Comparison of ENCODE assay signal across 7 mouse cellular contexts in the genomic region with DNA sequence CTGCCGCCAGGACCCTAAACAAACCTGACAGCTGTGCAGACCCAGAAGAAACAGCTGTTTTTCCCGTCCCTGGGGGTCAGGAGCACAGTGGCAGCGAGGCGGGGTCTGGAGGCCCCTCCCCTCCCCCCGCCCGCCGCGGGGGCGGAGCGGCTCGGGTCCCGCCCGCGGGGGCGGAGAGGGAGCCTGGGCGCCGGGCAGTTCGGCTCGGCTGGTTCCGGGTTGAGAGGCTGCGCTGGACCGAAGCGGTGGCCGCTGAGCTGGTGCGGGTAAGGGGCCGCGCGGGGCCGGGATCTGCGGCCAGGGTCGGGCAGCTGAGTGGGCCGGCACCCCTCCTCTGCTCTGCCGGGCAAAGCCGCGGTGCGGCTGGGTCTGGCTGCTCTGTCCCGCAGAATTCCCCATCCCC. TPM values are rescaled to one million over a fixed set of nuclear protein-coding genes. Genes with fewer than 3 reads are reported as not detected.
DNase-seq lines count a peak whose midpoint lies in the region; ATAC-seq lines count a peak whose summit lies in the region.

Gene Trim62, plus strand, starts transcription at position 202 of the 403 bp plus-strand sequence.

- DNase-seq in adrenal gland, adult 2 months, result peak; percentile 92
- peak; percentile 85 for DNase-seq in embryo, embryonic 10.5 days (ENCODE audit: low spot score)
- peak; percentile 75 to 83 for DNase-seq in gastrocnemius, postnatal 4 days (ENCODE audit: low spot score in 2 of 2)
- peak; percentile 64 to 77 for DNase-seq in spleen, adult 18-20 months

- H3K27me3 ChIP-seq in intestine, embryonic 16.5 days (replicated peaks; ENCODE audit: control insufficient read depth, insufficient read depth, low read length), result peaks cover 14% of the 10 kb centered on the region; the same call in 1 of the 2 replicates
- no peaks in the 10 kb centered on the region for H3K27me3 ChIP-seq in limb, embryonic 12.5 days
- H3K27me3 ChIP-seq in midbrain, embryonic 13.5 days, result peaks cover 6% of the 10 kb centered on the region; the same call in 1 of the 2 replicates

- peak within 1 kb of the TSS; percentile 99 for H3K4me2 ChIP-seq in intestine, embryonic 16.5 days (ENCODE audit: low read depth, low read length)
- peak within 1 kb of the TSS; percentile 97 for H3K4me2 ChIP-seq in limb, embryonic 12.5 days
- peak within 1 kb of the TSS; percentile 95 for H3K4me2 ChIP-seq in midbrain, embryonic 13.5 days (replicated peaks)

- under 1% methylated on average over 29 of the region's 37 CpGs for WGBS in intestine, embryonic 16.5 days
- WGBS in limb, embryonic 12.5 days, result 2% methylated on average over 28 of the region's 37 CpGs
- under 1% methylated on average over 32 of the region's 37 CpGs for WGBS in midbrain, embryonic 13.5 days

- H3K9ac ChIP-seq in intestine, embryonic 16.5 days (ENCODE audit: low read depth, low read length), result peak within 1 kb of the TSS; percentile 71
- peak within 1 kb of the TSS; percentile 69 for H3K9ac ChIP-seq in limb, embryonic 12.5 days (replicated peaks)
- H3K9ac ChIP-seq in midbrain, embryonic 13.5 days (replicated peaks), result peak within 1 kb of the TSS; percentile 89

- H3K36me3 ChIP-seq in intestine, embryonic 16.5 days (ENCODE audit: control insufficient read depth, insufficient read depth, low read length), result 0 out of 2 replicates have a peak, but pooled peaks cover 3% of the 10 kb centered on the region
- peaks cover 15% of the 10 kb centered on the region for H3K36me3 ChIP-seq in limb, embryonic 12.5 days
- no peaks in the 10 kb centered on the region for H3K36me3 ChIP-seq in midbrain, embryonic 13.5 days

- H3K27ac ChIP-seq in intestine, embryonic 16.5 days (ENCODE audit: low read length), result peak within 1 kb of the TSS; percentile 45
- H3K27ac ChIP-seq in limb, embryonic 12.5 days, result peak within 1 kb of the TSS; percentile 53
- H3K27ac ChIP-seq in midbrain, embryonic 13.5 days, result peak within 1 kb of the TSS; percentile 86

- peak within 1 kb of the TSS; percentile 81 for H3K4me3 ChIP-seq in intestine, embryonic 16.5 days (ENCODE audit: low read length)
- H3K4me3 ChIP-seq in limb, embryonic 12.5 days (replicated peaks), result peak within 1 kb of the TSS; percentile 77
- peak within 1 kb of the TSS; percentile 77 for H3K4me3 ChIP-seq in midbrain, embryonic 13.5 days (replicated peaks)

- H3K9me3 ChIP-seq in intestine, embryonic 16.5 days (ENCODE audit: control insufficient read depth, low read length), result no peaks in the 10 kb centered on the region
- peaks cover 5% of the 10 kb centered on the region; the same call in 1 of the 2 replicates for H3K9me3 ChIP-seq in limb, embryonic 12.5 days
- H3K9me3 ChIP-seq in midbrain, embryonic 13.5 days, result no peaks in the 10 kb centered on the region

- peak; percentile 85 for ATAC-seq in intestine, embryonic 16.5 days
- ATAC-seq in limb, embryonic 12.5 days (ENCODE audit: insufficient number of reproducible peaks, insufficient read depth, low FRiP score, low TSS enrichment, low read depth), result peak; percentile 57
- ATAC-seq in midbrain, embryonic 13.5 days, result peak; percentile 68

- H3K4me1 ChIP-seq in intestine, embryonic 16.5 days (ENCODE audit: control insufficient read depth, insufficient read depth, low read length), result peaks cover 19% of the 10 kb centered on the region
- H3K4me1 ChIP-seq in limb, embryonic 12.5 days (replicated peaks), result peaks cover 52% of the 10 kb centered on the region
- H3K4me1 ChIP-seq in midbrain, embryonic 13.5 days (replicated peaks), result peaks cover 59% of the 10 kb centered on the region

RNA-seq across cellular contexts. Expression of gene Trim62, which starts in this region (rescaled TPM):
- 10 to 100 TPM in 1 of 2 experiments, 1 to 10 TPM in 1; 8.4 to 12.5 TPM for total RNA-seq in adrenal gland, adult 2 months (2021)
- 26.5 and 32.3 TPM in 2 replicates for polyA plus RNA-seq in adrenal gland, adult 2 months (2012; rRNA removed)
- 1 to 10 TPM; 3.2 to 3.7 TPM for total RNA-seq in gastrocnemius, postnatal 4 days (2021)
- polyA plus RNA-seq in intestine, embryonic 16.5 days (2015; fragmentation: Nextera tagmentation; extraction: Ambion mirVana), result 2.2 and 2.3 TPM in 2 replicates
- 11.4 and 13.0 TPM in 2 replicates for polyA plus RNA-seq in limb, embryonic 12.5 days (2016; fragmentation: Nextera tagmentation; extraction: Ambion mirVana)
- polyA plus RNA-seq in midbrain, embryonic 13.5 days (2015; fragmentation: Nextera tagmentation; extraction: Ambion mirVana), result 11.3 and 15.9 TPM in 2 replicates

Comparison
In these comparisons a context has a peak if more than half of its experiments do, and no peak if none do; other contexts are left out.
1. Peak in every context shown above with its lines: DNase-seq, ATAC-seq, H3K4me3 ChIP-seq and H3K27ac ChIP-seq.